Mouse (Mus musculus) midbrain, embryonic 10.5 days (tissue): ENCODE measurements at regions not wholly inside any gene's neighbourhood (a gene's known extent, or its start where the extent isn't known, plus 50 kb on each side); places are given as distances from the start of the nearest gene placed in this dataset.

Experiments
- DNase-seq: peaks from one replicate; pipeline ENCODE4 v3.0.0-alpha.2; 2017; ENCODE audit warnings: low spot score
- H3K27ac ChIP-seq: fragments of 300-500 bp; sonication (generic); replicated peaks from 2 replicates; pipeline ENCODE4 v1.5.1; 2016; ENCODE audit warnings: mild to moderate bottlenecking
- H3K27me3 ChIP-seq: fragments of 300-500 bp; sonication (generic); 2 replicates; pipeline ENCODE4 v1.6.1; 2016; ENCODE audit warnings: low read depth, mild to moderate bottlenecking; ENCODE audit not compliant: poor library complexity, severe bottlenecking
- H3K36me3 ChIP-seq: fragments of 300-500 bp; sonication (generic); 2 replicates; pipeline ENCODE4 v1.6.1; 2016; ENCODE audit warnings: mild to moderate bottlenecking, moderate library complexity
- H3K4me1 ChIP-seq: fragments of 300-500 bp; sonication (generic); 2 replicates; pipeline ENCODE4 v1.6.1; 2016
- H3K4me3 ChIP-seq: fragments of 300-500 bp; sonication (generic); 2 replicates; pipeline ENCODE4 v1.5.1; 2016; ENCODE audit warnings: mild to moderate bottlenecking, moderate library complexity
- H3K9me3 ChIP-seq: fragments of 300-500 bp; sonication (generic); replicated peaks from 2 replicates; pipeline ENCODE4 v1.6.1; 2016; ENCODE audit warnings: mild to moderate bottlenecking
- WGBS: fragments of 180-500 bp; shearing (Covaris S2); methylation state at CpG from one replicate; pipeline ENCODE4 v1.1.7; 2016; 5-methylcytosine and 5-hydroxymethylcytosine counted together

DNA sequence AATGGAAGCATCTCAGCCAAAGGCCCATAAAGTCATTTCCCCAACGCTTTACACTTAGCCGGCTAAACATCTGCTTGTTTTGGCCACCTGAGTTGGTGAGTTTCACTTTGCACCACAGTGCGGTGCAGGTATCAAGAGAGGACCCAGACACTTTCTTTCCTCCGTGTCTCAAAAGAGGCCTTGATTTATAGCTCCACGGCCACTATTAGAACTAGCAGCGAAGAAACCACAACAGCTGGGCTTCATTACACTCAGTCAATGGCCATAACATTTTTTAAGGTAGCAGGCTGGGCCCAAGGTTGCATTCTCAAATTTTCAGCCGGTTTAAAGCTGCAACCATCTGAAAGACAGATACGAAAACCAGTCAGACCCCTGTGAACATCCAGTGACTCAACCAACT, 103.4 kb downstream of the Mreg start:
- 94% methylated on average over 8 of the region's 8 CpGs for WGBS
- no peaks in the 10 kb centered on the region for H3K9me3 ChIP-seq
- H3K27me3 ChIP-seq, result no peaks in the 10 kb centered on the region
- H3K4me3 ChIP-seq, result no peak overlapping the region
- H3K36me3 ChIP-seq, result no peaks in the 10 kb centered on the region
- no peak overlapping the region for H3K27ac ChIP-seq
- no peaks in the 10 kb centered on the region for H3K4me1 ChIP-seq
- DNase-seq, result no peak

DNA sequence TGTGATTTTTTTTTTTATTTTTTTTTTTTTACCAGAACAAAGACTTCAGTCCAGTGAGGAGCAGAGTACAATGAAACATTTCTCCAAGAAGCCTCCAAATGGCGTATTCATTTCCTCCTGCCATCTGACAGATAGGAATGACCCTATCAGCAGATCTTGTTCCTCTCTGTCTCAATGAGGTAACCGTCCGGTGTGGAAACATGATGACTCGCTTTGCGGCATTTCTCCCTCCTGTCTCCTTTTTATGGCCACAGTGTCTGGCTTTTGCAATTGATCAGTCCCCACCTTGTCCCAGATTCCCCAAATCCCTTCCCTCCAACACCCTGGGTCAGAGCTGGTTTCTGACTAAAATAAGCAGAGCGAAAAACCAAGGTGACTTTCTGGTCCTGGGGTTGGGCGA, 105.0 kb downstream of the Mreg start:
- Histone ChIP-seq H3K9me3 (no peaks in the 10 kb centered on the region), H3K4me1 (no peaks in the 10 kb centered on the region), H3K27ac (no peak overlapping the region), H3K36me3 (no peaks in the 10 kb centered on the region), H3K27me3 (no peaks in the 10 kb centered on the region), H3K4me3 (no peak overlapping the region)
- no peak for DNase-seq
- WGBS, result 95% methylated on average over 7 of the region's 7 CpGs

- Histone ChIP-seq H3K27me3 (no peaks in the 10 kb centered on the region), H3K36me3 (no peaks in the 10 kb centered on the region), H3K27ac (no peak overlapping the region), H3K4me3 (no peak overlapping the region), H3K4me1 (no peaks in the 10 kb centered on the region), H3K9me3 (no peaks in the 10 kb centered on the region)
- 89% methylated on average over 4 of the region's 4 CpGs for WGBS
- no peak for DNase-seq
These were observed 105.5 kb downstream of the Mreg start for GRCm38 (mm10) chr1:72106655-72107054.

GRCm38 (mm10) chr1:72105435-72106057, 106.6 kb downstream of the Mreg start:
- Histone ChIP-seq H3K36me3 (no peaks in the 10 kb centered on the region), H3K4me1 (no peaks in the 10 kb centered on the region), H3K27me3 (no peaks in the 10 kb centered on the region), H3K27ac (no peak overlapping the region), H3K9me3 (no peaks in the 10 kb centered on the region), H3K4me3 (no peak overlapping the region)
- DNase-seq, result no peak
- WGBS, result 88% methylated on average over 5 of the region's 5 CpGs

- DNase-seq, result no peak
- H3K27ac ChIP-seq, result no peak overlapping the region
- no peaks in the 10 kb centered on the region for H3K9me3 ChIP-seq
- no peaks in the 10 kb centered on the region for H3K36me3 ChIP-seq
- no peak overlapping the region for H3K4me3 ChIP-seq
- 86% methylated on average over 6 of the region's 6 CpGs for WGBS
- no peaks in the 10 kb centered on the region for H3K4me1 ChIP-seq
- no peaks in the 10 kb centered on the region for H3K27me3 ChIP-seq
These were observed 108.1 kb downstream of the Mreg start for GRCm38 (mm10) chr1:72103962-72104361.

- Histone ChIP-seq H3K4me3 (no peak overlapping the region), H3K9me3 (no peaks in the 10 kb centered on the region), H3K4me1 (no peaks in the 10 kb centered on the region), H3K36me3 (no peaks in the 10 kb centered on the region), H3K27ac (no peak overlapping the region), H3K27me3 (no peaks in the 10 kb centered on the region)
- DNase-seq, result no peak
- 90% methylated on average over 6 of the region's 6 CpGs for WGBS
These were observed 108.7 kb downstream of the Mreg start for GRCm38 (mm10) chr1:72103387-72103786.

DNA sequence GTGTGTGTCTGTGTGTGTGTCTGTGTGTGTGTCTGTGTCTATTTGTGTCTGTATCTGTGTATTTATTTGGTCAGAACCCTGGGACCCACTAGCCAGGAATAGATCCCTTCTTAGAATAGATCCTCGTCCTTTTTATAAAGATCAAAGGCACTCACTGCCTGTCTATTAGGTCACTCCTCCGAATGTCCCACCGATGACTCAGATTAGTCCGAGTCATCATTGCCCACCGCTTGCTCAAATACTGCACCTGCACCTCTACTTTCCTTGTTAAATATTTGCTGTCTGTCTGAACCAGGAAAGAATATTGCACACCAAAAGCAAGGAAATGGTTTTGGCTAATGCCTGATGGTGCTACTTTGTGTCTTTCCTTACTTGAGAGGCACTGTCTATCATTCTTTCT, 112.7 kb downstream of the Mreg start:
- Histone ChIP-seq H3K27ac (no peak overlapping the region), H3K36me3 (no peaks in the 10 kb centered on the region), H3K4me3 (no peak overlapping the region), H3K27me3 (no peaks in the 10 kb centered on the region), H3K9me3 (no peaks in the 10 kb centered on the region), H3K4me1 (no peaks in the 10 kb centered on the region)
- WGBS, result 74% methylated on average over 5 of the region's 5 CpGs
- no peak for DNase-seq

GRCm38 (mm10) chr1:72091344-72091743, 120.8 kb downstream of the Mreg start:
- DNase-seq, result no peak
- 89% methylated on average over 2 of the region's 2 CpGs for WGBS
- no peaks in the 10 kb centered on the region for H3K27me3 ChIP-seq

GRCm38 (mm10) chr1:72085661-72086060, 126.4 kb downstream of the Mreg start:
- DNase-seq, result no peak
- no peaks in the 10 kb centered on the region for H3K36me3 ChIP-seq
- H3K27ac ChIP-seq, result no peak overlapping the region
- H3K9me3 ChIP-seq, result no peaks in the 10 kb centered on the region
- no peaks in the 10 kb centered on the region for H3K27me3 ChIP-seq
- WGBS, result 60% methylated on average over 6 of the region's 6 CpGs
- no peaks in the 10 kb centered on the region for H3K4me1 ChIP-seq
- H3K4me3 ChIP-seq, result no peak overlapping the region

More at GRCm38 (mm10) chr1:72091344-72091743, 120.8 kb downstream of the Mreg start:
- H3K9me3 ChIP-seq, result no peaks in the 10 kb centered on the region
- no peaks in the 10 kb centered on the region for H3K36me3 ChIP-seq
- H3K27ac ChIP-seq, result no peak overlapping the region
- no peak overlapping the region for H3K4me3 ChIP-seq
- no peaks in the 10 kb centered on the region for H3K4me1 ChIP-seq

GRCm38 (mm10) chr1:72084219-72084618, 127.9 kb downstream of the Mreg start:
- no peaks in the 10 kb centered on the region for H3K9me3 ChIP-seq
- no peaks in the 10 kb centered on the region for H3K27me3 ChIP-seq
- 90% methylated on average over 3 of the region's 3 CpGs for WGBS
- no peak overlapping the region for H3K27ac ChIP-seq
- H3K4me3 ChIP-seq, result no peak overlapping the region
- H3K4me1 ChIP-seq, result no peaks in the 10 kb centered on the region
- DNase-seq, result no peak
- no peaks in the 10 kb centered on the region for H3K36me3 ChIP-seq

- WGBS, result 87% methylated on average over 4 of the region's 4 CpGs
- Histone ChIP-seq H3K27me3 (no peaks in the 10 kb centered on the region), H3K9me3 (no peaks in the 10 kb centered on the region), H3K36me3 (no peaks in the 10 kb centered on the region), H3K4me1 (no peaks in the 10 kb centered on the region), H3K4me3 (no peak overlapping the region), H3K27ac (no peak overlapping the region)
- no peak for DNase-seq
These were observed 129.7 kb downstream of the Mreg start for GRCm38 (mm10) chr1:72082366-72082765.

DNA sequence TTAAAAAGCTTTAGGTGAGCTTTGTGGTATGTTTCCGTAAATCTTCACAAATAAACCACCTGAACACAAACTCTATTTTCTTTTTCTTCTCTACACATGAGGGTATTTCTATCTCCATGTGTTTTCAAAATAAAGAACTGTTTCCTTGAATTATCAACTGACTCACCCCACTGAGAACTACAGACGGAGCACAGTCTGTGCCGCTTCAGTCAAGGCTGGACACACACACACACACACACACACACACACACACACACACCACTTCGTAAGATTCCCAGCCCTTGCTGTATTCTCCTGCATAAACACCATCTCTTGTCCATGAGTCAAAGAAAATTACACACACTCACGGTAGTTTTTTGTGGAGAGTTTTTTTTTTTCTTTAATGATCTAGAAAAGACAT, 130.3 kb downstream of the Mreg start:
- H3K4me1 ChIP-seq, result no peaks in the 10 kb centered on the region
- 90% methylated on average over 5 of the region's 5 CpGs for WGBS
- H3K9me3 ChIP-seq, result no peaks in the 10 kb centered on the region
- H3K4me3 ChIP-seq, result no peak overlapping the region
- no peaks in the 10 kb centered on the region for H3K36me3 ChIP-seq
- DNase-seq, result no peak
- no peaks in the 10 kb centered on the region for H3K27me3 ChIP-seq
- H3K27ac ChIP-seq, result no peak overlapping the region

GRCm38 (mm10) chr1:72078926-72079550, 133.1 kb downstream of the Mreg start:
- no peak for DNase-seq
- no peaks in the 10 kb centered on the region for H3K4me1 ChIP-seq
- no peak overlapping the region for H3K27ac ChIP-seq
- no peaks in the 10 kb centered on the region for H3K27me3 ChIP-seq
- H3K4me3 ChIP-seq, result no peak overlapping the region
- no peaks in the 10 kb centered on the region for H3K9me3 ChIP-seq
- no peaks in the 10 kb centered on the region for H3K36me3 ChIP-seq
- 89% methylated on average over 7 of the region's 7 CpGs for WGBS
